ENCODE assay signal across 21 mouse cellular contexts in the genomic region with DNA sequence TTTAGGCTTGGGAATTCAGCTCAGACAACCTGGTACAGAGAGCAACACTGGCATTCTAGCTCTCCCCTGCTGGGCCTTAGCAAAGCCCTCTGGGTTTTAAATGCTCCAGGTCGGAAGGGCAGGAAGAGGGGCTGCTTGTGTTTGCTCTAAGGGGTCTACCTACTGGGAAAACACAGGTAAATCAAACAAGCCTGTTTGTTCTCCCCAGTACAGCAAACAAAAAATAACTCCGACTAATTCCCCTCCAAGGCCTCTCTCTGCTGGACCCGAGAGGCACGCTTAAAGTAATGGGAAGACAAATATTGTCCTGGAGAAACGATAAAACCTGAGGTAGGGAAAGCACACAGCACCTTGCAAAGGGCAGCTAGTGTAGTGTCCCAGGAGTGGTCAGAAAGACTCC.
"Had no signal": no experiment of that assay in that cellular context is flagged by ENCODE, and none has a peak within 500 bp of the region (broad histone marks: within the 10 kb centered on the region; RNA-seq: fewer than 3 reads in every experiment).

No protein-coding gene starts in this region.

- H3K27me3 ChIP-seq: limb, embryonic 12.5 days; liver, embryonic 15.5 days had no signal

- H3K9ac ChIP-seq: kidney, embryonic 15.5 days; limb, embryonic 12.5 days; limb, embryonic 15.5 days; liver, embryonic 15.5 days; lung, embryonic 14.5 days; midbrain, embryonic 13.5 days had no signal

- DNase-seq: kidney, adult 11 months; kidney, adult 8-10 months; kidney, postnatal 10 days; kidney, postnatal 36 days; left cerebral cortex, postnatal 4 days; lung, embryonic 14.5 days; lung, postnatal 14 days; retina, postnatal 1 day; right cerebral cortex, postnatal 25 days; spleen, adult 18-20 months; thymus, adult 18-20 months; thymus, postnatal 36 days had no signal

- H3K4me1 ChIP-seq: kidney, embryonic 15.5 days; limb, embryonic 12.5 days; limb, embryonic 15.5 days; liver, embryonic 15.5 days; midbrain, embryonic 13.5 days had no signal

- H3K27ac ChIP-seq: kidney, embryonic 15.5 days; limb, embryonic 12.5 days; limb, embryonic 15.5 days; liver, embryonic 15.5 days; macrophage; midbrain, embryonic 13.5 days had no signal

- H3K9me3 ChIP-seq: limb, embryonic 12.5 days; limb, embryonic 15.5 days; liver, embryonic 15.5 days; midbrain, embryonic 13.5 days had no signal

- H3K4me2 ChIP-seq: kidney, embryonic 15.5 days; limb, embryonic 12.5 days; limb, embryonic 15.5 days; liver, embryonic 11.5 days; liver, embryonic 15.5 days; lung, embryonic 14.5 days; midbrain, embryonic 13.5 days had no signal

- ATAC-seq: hindbrain, embryonic 16.5 days; midbrain, embryonic 13.5 days; midbrain, embryonic 16.5 days had no signal

- H3K36me3 ChIP-seq: kidney, embryonic 15.5 days; limb, embryonic 12.5 days; limb, embryonic 15.5 days; liver, embryonic 15.5 days; midbrain, embryonic 13.5 days had no signal

- H3K4me3 ChIP-seq: kidney, embryonic 15.5 days; limb, embryonic 12.5 days; limb, embryonic 15.5 days; liver, embryonic 15.5 days; midbrain, embryonic 13.5 days had no signal
